Mouse (Mus musculus): ENCODE results near the gene Prap1. TPM values are rescaled to one million over a fixed set of nuclear protein-coding genes. Genes with fewer than 3 reads are reported as not detected.

Prap1 gene
- polyA plus RNA-seq, 1 experiment = not detected

GRCm38 (mm10) chr7:140080503-140081156 is 12.6 kb upstream of the Prap1 start:
- Histone ChIP-seq H3K27ac (ENCODE audit: insufficient read depth, low read length) (peak overlapping the region; percentile 94), H3K4me3 (ENCODE audit: insufficient read depth, low read length) (peak overlapping the region; percentile 34), H3K4me1 (ENCODE audit: control insufficient read depth, insufficient read depth, low read length) (peaks cover 2% of the 10 kb centered on the region; the same call in 1 of the 2 replicates)
- TF ChIP-seq CTCF (IDR thresholded peaks at IDR 0.05; ENCODE audit: extremely low read depth, insufficient read depth, low read length) (no peak), POLR2A (IDR thresholded peaks at IDR 0.05; ENCODE audit: extremely low read depth, insufficient read depth, low read length) (peak; percentile 99)

- H3K4me1 ChIP-seq (ENCODE audit: control insufficient read depth, insufficient read depth, low read length) = peaks cover 2% of the 10 kb centered on the region; the same call in 1 of the 2 replicates
- H3K4me3 ChIP-seq (ENCODE audit: insufficient read depth, low read length) = peak overlapping the region; percentile 34
- H3K27ac ChIP-seq (ENCODE audit: insufficient read depth, low read length) = peak overlapping the region; percentile 94
- TF ChIP-seq POLR2A (IDR thresholded peaks at IDR 0.05; ENCODE audit: extremely low read depth, insufficient read depth, low read length) (peak; percentile 24; the same call in 1 of the 2 replicates), CTCF (IDR thresholded peaks at IDR 0.05; ENCODE audit: extremely low read depth, insufficient read depth, low read length) (no peak)
These were observed 11.6 kb upstream of the Prap1 start for GRCm38 (mm10) chr7:140081408-140082241.

- peak within 1 kb of the TSS; percentile 34 for H3K4me3 ChIP-seq (ENCODE audit: insufficient read depth, low read length)
These were observed 10.9 kb upstream of the Prap1 start, which contains the start of gene Caly for GRCm38 (mm10) chr7:140082242-140082678. TSS of gene Caly (minus strand) at chr7:140082548.

GRCm38 (mm10) chr7:140090601-140091000 is 2.6 kb upstream of the Prap1 start:
- H3K27ac ChIP-seq (ENCODE audit: insufficient read depth, low read length) = no peak overlapping the region
- TF ChIP-seq CTCF (IDR thresholded peaks at IDR 0.05; ENCODE audit: extremely low read depth, insufficient read depth, low read length) = no peak
- no peak for TF ChIP-seq POLR2A (IDR thresholded peaks at IDR 0.05; ENCODE audit: extremely low read depth, insufficient read depth, low read length)
- no peak overlapping the region for H3K4me3 ChIP-seq (ENCODE audit: insufficient read depth, low read length)
- no peaks in the 10 kb centered on the region for H3K4me1 ChIP-seq (ENCODE audit: control insufficient read depth, insufficient read depth, low read length)

More at GRCm38 (mm10) chr7:140082242-140082678, 10.9 kb upstream of the Prap1 start, which contains the start of gene Caly:
- Histone ChIP-seq H3K27ac (ENCODE audit: insufficient read depth, low read length) (peak within 1 kb of the TSS; percentile 94), H3K4me1 (ENCODE audit: control insufficient read depth, insufficient read depth, low read length) (peaks cover 2% of the 10 kb centered on the region; the same call in 1 of the 2 replicates)
- TF ChIP-seq POLR2A (IDR thresholded peaks at IDR 0.05; ENCODE audit: extremely low read depth, insufficient read depth, low read length) = peak; percentile 77
- peak; percentile 28; the same call in 1 of the 2 replicates for TF ChIP-seq CTCF (IDR thresholded peaks at IDR 0.05; ENCODE audit: extremely low read depth, insufficient read depth, low read length)

GRCm38 (mm10) chr7:140094954-140095353 is 1.8 kb downstream of the Prap1 start:
- H3K4me3 ChIP-seq (ENCODE audit: insufficient read depth, low read length) = no peak overlapping the region
- TF ChIP-seq CTCF (IDR thresholded peaks at IDR 0.05; ENCODE audit: extremely low read depth, insufficient read depth, low read length) (no peak), POLR2A (IDR thresholded peaks at IDR 0.05; ENCODE audit: extremely low read depth, insufficient read depth, low read length) (no peak)

GRCm38 (mm10) chr7:140095556-140095955 is 2.4 kb downstream of the Prap1 start:
- H3K4me3 ChIP-seq (ENCODE audit: insufficient read depth, low read length) = no peak overlapping the region
- TF ChIP-seq CTCF (IDR thresholded peaks at IDR 0.05; ENCODE audit: extremely low read depth, insufficient read depth, low read length) (no peak), POLR2A (IDR thresholded peaks at IDR 0.05; ENCODE audit: extremely low read depth, insufficient read depth, low read length) (no peak)
- no peaks in the 10 kb centered on the region for H3K4me1 ChIP-seq (ENCODE audit: control insufficient read depth, insufficient read depth, low read length)
- H3K27ac ChIP-seq (ENCODE audit: insufficient read depth, low read length) = no peak overlapping the region

More at GRCm38 (mm10) chr7:140094954-140095353, 1.8 kb downstream of the Prap1 start:
- no peak overlapping the region for H3K27ac ChIP-seq (ENCODE audit: insufficient read depth, low read length)
- H3K4me1 ChIP-seq (ENCODE audit: control insufficient read depth, insufficient read depth, low read length) = no peaks in the 10 kb centered on the region

GRCm38 (mm10) chr7:140096055-140096454 is 2.9 kb downstream of the Prap1 start:
- Histone ChIP-seq H3K27ac (ENCODE audit: insufficient read depth, low read length) (no peak overlapping the region), H3K4me1 (ENCODE audit: control insufficient read depth, insufficient read depth, low read length) (no peaks in the 10 kb centered on the region), H3K4me3 (ENCODE audit: insufficient read depth, low read length) (no peak overlapping the region)
- TF ChIP-seq POLR2A (IDR thresholded peaks at IDR 0.05; ENCODE audit: extremely low read depth, insufficient read depth, low read length) (no peak), CTCF (IDR thresholded peaks at IDR 0.05; ENCODE audit: extremely low read depth, insufficient read depth, low read length) (no peak)

GRCm38 (mm10) chr7:140098466-140098865 is 5.3 kb downstream of the Prap1 start:
- Histone ChIP-seq H3K4me3 (ENCODE audit: insufficient read depth, low read length) (no peak overlapping the region), H3K27ac (ENCODE audit: insufficient read depth, low read length) (no peak overlapping the region), H3K4me1 (ENCODE audit: control insufficient read depth, insufficient read depth, low read length) (0 out of 2 replicates have a peak, but pooled peaks cover 1% of the 10 kb centered on the region)
- TF ChIP-seq CTCF (IDR thresholded peaks at IDR 0.05; ENCODE audit: extremely low read depth, insufficient read depth, low read length) = no peak
- TF ChIP-seq POLR2A (IDR thresholded peaks at IDR 0.05; ENCODE audit: extremely low read depth, insufficient read depth, low read length) = no peak

- Histone ChIP-seq H3K27ac (ENCODE audit: insufficient read depth, low read length) (no peak overlapping the region), H3K4me1 (ENCODE audit: control insufficient read depth, insufficient read depth, low read length) (0 out of 2 replicates have a peak, but pooled peaks cover 1% of the 10 kb centered on the region), H3K4me3 (ENCODE audit: insufficient read depth, low read length) (peak overlapping the region; percentile 54)
- TF ChIP-seq CTCF (IDR thresholded peaks at IDR 0.05; ENCODE audit: extremely low read depth, insufficient read depth, low read length) (no peak), POLR2A (IDR thresholded peaks at IDR 0.05; ENCODE audit: extremely low read depth, insufficient read depth, low read length) (no peak)
These were observed 8.3 kb downstream of the Prap1 start for GRCm38 (mm10) chr7:140101498-140101897.

Measured in cortical plate, adult 2 months (tissue).